Mouse (Mus musculus) c-Kit-positive CD71-negative TER-119-negative erythroid progenitor cells, embryonic 14.5 days (primary cell): ENCODE results near the gene Ifnl3.
"Not testable (repeated sequence)": the region's sequence is repeated elsewhere in the genome, so short reads cannot be mapped to it uniquely, and the experiment has no call there.

ENCODE experiments used
- DNase-seq: peaks from one replicate; pipeline ENCODE4 v3.0.0-alpha.2; 2013; ENCODE audit warnings: low read depth

The Ifnl3 gene

GRCm38 (mm10) chr7:28522536-28522935 is at the start of gene Ifnl3:
TSS of gene Ifnl3 (plus strand) at chr7:28522836.
- not testable (repeated sequence) for DNase-seq

DNA sequence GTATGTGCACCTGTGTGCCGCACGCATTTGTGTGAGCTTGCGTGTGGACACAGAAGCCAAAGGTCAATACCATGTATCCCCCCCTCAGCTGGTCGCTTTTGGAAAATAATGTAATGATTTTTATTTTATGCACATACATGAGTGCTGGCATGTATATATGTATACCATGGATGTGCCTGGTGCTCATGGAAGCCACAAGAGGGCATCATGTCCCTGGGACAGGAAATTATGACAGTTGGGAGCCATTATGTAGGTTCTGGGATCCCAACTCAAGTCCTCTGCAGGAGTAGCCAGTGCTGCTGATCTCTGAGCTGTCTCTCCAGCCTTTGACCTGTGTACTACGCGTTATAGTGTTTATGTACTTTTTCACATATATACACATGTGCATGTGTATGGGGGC is 46.4 kb upstream of the Ifnl3 start:
- no peak for DNase-seq

- no peak for DNase-seq
Observed at GRCm38 (mm10) chr7:28477363-28477762, 45.3 kb upstream of the Ifnl3 start.

DNA sequence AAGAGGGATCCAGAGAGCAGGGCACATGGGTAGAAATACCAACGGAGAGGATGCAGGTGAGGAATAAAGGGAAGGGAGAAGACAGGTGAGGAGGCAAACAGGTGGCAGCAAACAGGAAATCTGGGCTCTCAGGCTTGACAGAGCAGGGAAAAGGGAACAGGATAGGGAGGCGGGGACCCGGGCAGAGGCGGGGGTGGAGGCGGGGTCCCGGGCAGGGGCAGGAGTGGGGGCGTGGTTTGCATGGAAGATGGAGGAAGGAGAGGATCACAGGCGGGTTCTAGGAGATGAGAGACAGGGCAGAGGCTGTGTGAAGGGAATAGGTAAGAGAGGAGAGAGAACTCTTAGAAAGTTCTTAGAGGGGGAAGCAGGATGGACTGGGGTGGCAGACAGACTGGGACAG is 43.8 kb upstream of the Ifnl3 start:
- DNase-seq = no peak

GRCm38 (mm10) chr7:28482854-28483253 is 39.8 kb upstream of the Ifnl3 start:
- DNase-seq = no peak

- DNase-seq = no peak
Observed at GRCm38 (mm10) chr7:28484192-28484591, 38.4 kb upstream of the Ifnl3 start.

DNA sequence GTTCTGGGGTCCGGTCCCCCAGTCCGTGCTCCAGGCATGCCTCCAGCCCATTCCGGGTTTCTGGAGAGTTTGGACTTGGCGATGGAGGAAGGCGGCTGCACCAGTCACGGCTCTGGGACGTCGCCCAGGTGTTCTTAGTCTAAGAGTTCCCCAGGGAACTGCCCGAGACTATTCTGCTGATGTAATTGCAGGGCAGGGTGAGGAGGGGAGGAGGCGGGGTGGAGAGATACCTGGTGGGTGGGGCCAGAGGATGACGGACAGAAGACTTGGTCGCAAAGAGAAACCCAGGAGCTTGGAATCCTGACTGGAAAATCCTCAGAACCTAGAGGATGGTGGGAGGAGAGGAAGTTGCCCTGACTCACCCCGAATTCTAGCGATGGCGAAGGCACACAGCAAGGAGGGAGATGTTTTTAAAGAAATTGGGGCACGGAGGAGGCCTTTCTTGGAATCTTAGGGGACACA is 34.6 kb upstream of the Ifnl3 start:
- no peak for DNase-seq

DNA sequence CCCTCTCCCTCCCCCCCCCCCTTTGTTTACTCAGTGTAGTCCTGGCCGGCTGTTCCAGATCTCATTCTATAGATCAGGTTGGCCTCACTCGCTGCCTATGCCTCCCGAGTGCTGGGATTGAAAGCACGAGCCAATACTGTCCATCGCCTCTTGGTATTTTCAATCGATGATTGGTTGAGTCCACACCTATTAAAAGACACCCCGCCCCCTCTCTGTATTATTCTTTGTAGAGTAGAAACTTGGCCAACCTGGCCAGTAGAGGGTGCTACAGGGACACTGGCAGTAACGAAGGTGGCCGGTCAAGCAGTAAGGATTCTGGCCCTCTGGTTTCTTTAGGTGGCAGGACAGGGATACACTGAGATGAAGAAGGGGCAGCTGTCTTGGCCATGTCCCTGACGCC is 32.2 kb upstream of the Ifnl3 start:
- DNase-seq = peak; percentile 49

GRCm38 (mm10) chr7:28490903-28491302 is 31.7 kb upstream of the Ifnl3 start:
- DNase-seq = no peak

DNA sequence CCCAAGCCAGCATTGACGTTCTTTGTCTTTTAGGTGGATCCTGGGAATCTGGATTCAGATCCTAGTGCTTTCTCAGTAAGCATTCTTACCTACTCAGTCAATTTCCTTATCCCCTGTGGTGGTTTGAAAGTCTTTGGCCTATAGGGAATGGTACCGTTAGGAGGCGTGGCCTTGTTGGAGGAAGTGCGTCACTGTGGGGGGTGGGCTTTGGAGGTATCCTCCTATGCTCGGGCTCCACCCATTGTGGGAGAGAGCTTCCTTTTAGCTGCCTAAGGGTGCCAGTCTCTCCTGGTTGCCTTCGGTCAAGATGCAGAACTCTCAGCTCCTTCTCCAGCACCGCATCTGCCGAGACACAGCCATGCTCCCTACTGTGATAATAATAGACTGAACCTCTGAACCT is 30.3 kb upstream of the Ifnl3 start:
- DNase-seq = no peak

DNA sequence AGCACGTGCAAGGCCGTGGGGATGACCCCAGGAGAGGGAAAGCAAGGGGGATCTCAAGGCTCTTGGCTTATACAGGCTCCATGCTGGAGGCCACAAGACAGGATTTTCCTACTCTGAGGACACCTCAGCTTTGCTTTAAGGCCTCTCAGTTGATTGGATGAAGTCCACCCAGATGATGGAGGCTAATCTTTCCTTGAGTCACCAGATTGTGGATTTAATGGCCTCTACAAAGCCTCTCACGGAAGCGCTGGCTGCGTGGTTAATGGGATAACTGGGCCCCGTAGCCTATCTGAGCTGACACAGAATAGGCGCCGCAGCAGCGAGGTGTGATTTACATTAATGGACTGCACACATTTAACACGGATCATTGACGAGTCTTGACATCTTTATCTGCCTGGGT is 27.2 kb upstream of the Ifnl3 start:
- DNase-seq = no peak

GRCm38 (mm10) chr7:28505585-28505984 is 17.1 kb upstream of the Ifnl3 start:
- DNase-seq = no peak

GRCm38 (mm10) chr7:28509121-28509520 is 13.5 kb upstream of the Ifnl3 start:
- DNase-seq = not testable (repeated sequence)

- not testable (repeated sequence) for DNase-seq
Observed at GRCm38 (mm10) chr7:28510405-28510974, 12.1 kb upstream of the Ifnl3 start, which contains the start of gene Ifnl2. TSS of gene Ifnl2 (minus strand) at chr7:28510455.

DNA sequence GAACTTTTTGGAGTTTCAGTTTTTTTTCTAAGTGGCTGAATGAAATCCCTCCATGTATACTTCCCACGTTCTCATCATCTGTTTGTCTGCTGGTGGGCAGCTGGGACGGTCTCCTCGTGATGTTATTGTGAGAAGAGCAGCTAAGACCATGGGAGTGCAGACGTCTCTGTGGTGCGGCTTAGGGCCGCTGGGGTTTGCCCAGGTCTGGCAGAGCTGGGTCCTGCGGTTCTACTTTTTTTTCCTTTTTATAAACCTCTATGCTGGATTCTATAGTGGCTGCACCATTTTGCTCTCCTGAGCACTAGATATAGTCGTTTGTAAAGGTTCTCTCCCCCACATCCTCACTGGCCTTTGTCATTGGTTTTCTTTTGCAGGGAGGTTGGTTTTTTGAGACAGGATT is 11.2 kb upstream of the Ifnl3 start:
- DNase-seq = no peak

DNA sequence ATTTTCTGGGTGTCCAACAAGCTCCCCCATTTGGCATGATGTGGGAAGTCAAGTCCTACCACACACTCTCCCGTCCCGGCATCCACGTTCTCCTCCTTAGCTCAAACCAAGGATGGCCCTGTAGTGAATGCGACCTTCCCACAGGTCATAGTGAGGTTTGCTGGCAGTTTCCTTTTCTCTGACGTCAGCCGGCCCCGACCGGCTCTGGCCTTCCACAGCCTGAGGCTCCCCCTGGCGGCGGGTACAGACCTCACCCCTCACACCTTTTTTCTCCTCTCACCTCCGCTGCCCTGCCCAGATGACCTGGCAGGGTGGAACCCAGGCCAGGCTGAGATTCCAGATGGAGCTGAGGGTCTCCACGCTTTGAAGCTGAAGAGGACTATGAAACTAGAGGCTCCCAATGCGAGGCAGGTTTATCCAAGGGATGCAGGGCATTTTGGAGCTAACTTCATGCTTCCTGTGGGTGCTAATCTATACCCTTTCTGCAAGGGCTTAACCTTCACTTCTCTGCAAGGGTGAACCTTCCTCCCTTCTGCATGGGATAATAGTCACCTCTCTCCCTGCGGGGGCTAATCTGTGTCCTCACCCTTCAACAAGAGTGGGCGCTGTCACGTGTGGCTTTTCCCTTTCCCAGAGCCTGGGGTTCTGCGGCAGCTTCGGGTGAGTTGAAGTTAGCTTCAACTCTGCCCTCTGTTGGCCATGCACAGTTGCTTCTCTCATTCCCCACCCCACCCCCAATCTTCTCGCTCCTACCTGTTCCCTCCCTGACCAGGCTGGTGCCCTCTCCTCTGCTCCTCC is 5.5 kb downstream of the Ifnl3 start:
- DNase-seq = peak; percentile 76

- no peak for DNase-seq
Observed at GRCm38 (mm10) chr7:28532005-28532404, 9.4 kb downstream of the Ifnl3 start.

DNA sequence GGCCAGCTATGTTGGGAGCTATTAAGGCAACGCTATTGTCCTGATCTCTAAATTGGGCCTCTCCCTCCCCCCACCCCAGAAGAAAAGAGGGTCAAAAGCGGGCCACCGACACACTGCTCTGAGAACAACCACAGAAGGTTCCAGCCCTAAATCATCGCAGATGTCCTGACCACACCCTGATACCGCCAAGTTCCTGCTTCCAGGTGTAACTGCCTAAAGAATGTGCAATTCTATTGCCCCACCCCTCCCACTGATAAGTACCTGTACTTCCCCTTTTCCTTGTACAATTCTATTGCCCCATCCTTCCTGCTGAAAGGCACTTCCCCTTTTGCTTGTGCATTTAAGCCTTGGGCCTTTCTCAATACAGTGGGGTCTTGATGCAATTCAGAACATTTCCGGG is 16.2 kb downstream of the Ifnl3 start:
- DNase-seq = not testable (repeated sequence)

- no peak for DNase-seq
Observed at GRCm38 (mm10) chr7:28540526-28540925, 17.9 kb downstream of the Ifnl3 start, which contains the start of gene Sycn. TSS of gene Sycn (plus strand) at chr7:28540885.

GRCm38 (mm10) chr7:28544051-28544601 is 21.5 kb downstream of the Ifnl3 start:
- DNase-seq = no peak

DNA sequence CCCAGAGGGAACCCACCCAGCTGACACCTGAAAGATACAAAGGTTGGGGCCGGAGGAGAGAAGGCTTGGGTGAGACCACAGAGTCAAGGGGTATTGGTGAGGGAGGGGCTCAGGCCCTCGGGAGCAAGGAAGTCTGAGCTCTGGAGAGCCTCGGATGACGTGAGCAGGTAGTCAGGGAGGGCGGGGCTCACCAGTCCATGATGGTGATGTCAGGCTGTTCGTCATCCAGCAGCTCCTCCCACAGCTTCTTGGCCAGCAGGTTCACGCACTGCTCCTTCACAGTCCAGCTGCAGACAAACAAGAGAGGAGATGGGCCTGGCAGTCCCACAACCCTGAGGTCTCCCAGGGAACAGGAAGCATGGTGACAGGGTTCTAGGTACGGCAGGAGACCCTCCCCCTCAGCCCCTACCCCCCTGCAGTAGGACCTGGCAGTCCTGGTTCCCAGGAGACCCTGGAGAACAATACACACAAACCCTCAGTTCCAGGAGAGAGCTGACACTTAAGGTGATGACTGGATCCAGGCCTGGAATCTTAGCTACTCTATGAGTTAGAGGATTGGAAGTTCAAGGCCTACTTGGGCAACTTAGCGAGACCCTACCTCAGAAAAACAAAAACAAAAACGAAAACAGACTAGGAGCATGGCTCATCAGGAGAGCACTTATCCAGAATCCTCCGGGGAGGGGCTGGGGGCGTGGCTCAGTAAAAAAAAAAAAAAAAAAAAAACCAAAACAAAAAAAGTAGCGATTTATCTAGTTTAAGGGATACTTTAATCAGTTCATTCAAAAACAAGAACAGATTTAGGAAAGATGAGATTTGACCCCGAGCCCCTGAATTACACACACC is 22.6 kb downstream of the Ifnl3 start:
- DNase-seq = peak; percentile 24

GRCm38 (mm10) chr7:28545891-28546210 is 23.2 kb downstream of the Ifnl3 start:
- no peak for DNase-seq
